Comparison of ENCODE assay signal across 30 mouse cellular contexts in the genomic region with DNA sequence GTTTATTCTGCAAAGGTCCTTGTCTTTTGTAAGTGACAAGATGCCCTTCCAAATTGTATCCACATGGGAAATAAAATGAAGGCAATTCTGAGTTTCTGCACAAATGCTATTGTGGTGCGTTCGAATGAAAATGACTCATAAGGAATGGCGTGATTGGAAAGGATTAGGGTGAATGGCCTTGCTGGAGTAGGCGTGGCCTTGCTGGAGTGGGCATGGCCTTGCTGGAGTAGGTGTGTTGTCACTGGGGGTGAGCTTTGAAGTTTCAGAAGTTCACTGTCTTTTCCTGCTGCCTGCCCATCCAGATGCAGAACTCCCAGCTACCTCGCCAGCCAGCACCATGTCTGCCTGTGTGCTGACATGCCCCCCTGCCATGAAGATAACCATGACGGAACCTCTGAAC. TPM values are rescaled to one million over a fixed set of nuclear protein-coding genes. Genes with fewer than 3 reads are reported as not detected.
DNase-seq lines count a peak whose midpoint lies in the region; ATAC-seq lines count a peak whose summit lies in the region.
"Had no signal": no experiment of that assay in that cellular context is flagged by ENCODE, and none has a peak within 500 bp of the region (broad histone marks: within the 10 kb centered on the region; RNA-seq: fewer than 3 reads in every experiment).

No protein-coding gene starts in this region.

- H3K9ac ChIP-seq in midbrain, embryonic 14.5 days (replicated peaks; ENCODE audit: low read length): no peak overlapping the region
- H3K9ac ChIP-seq: embryonic facial prominence, embryonic 12.5 days; embryonic facial prominence, embryonic 15.5 days; heart, embryonic 12.5 days; heart, embryonic 15.5 days; hindbrain, embryonic 14.5 days had no signal

- no peaks in the 10 kb centered on the region for H3K4me1 ChIP-seq in midbrain, embryonic 14.5 days (ENCODE audit: control insufficient read depth, insufficient read depth, low read length)
- H3K4me1 ChIP-seq: embryonic facial prominence, embryonic 12.5 days; embryonic facial prominence, embryonic 15.5 days; heart, embryonic 12.5 days; heart, embryonic 15.5 days had no signal

- DNase-seq in adrenal gland, adult (ENCODE audit: inconsistent age in 2 of 2, low spot score in 1 of 2): peak; percentile 52 to 81
- no peak for DNase-seq in adrenal gland, postnatal 4 days (ENCODE audit: low spot score in 2 of 2)
- DNase-seq in ZHBTc4 (ENCODE audit: low read depth, low spot score): peak; percentile 81
- peak; percentile 45 for DNase-seq in adrenal gland, postnatal 10 days
- DNase-seq in adrenal gland, postnatal 36 days: peak; percentile 53 to 64
- DNase-seq in frontal cortex, postnatal 36 days (ENCODE audit: low spot score in 2 of 2): no peak
- no peak for DNase-seq in midbrain, embryonic 14.5 days
- DNase-seq in lung, postnatal 10 days: no peak
- DNase-seq: cerebellum, adult 11 months; cerebellum, adult 2 months; cerebellum, adult 9-11 months; cerebellum, postnatal 25 days; gastrocnemius, adult 2 months; gastrocnemius, postnatal 14 days; heart, adult 18-20 months; heart, postnatal 14 days; heart, postnatal 4 days; kidney, adult 18-20 months had no signal

- no peaks in the 10 kb centered on the region for H3K36me3 ChIP-seq in midbrain, embryonic 14.5 days (ENCODE audit: control insufficient read depth, insufficient read depth, low read length)
- H3K36me3 ChIP-seq: embryonic facial prominence, embryonic 12.5 days; embryonic facial prominence, embryonic 15.5 days; G1E; heart, embryonic 12.5 days; heart, embryonic 15.5 days had no signal

- H3K27me3 ChIP-seq in midbrain, embryonic 14.5 days (ENCODE audit: control insufficient read depth, insufficient read depth, low read length): no peaks in the 10 kb centered on the region
- H3K27me3 ChIP-seq: embryonic facial prominence, embryonic 12.5 days; embryonic facial prominence, embryonic 15.5 days; heart, embryonic 12.5 days; heart, embryonic 15.5 days; Patski had no signal

- no peak overlapping the region for H3K27ac ChIP-seq in midbrain, embryonic 14.5 days (replicated peaks; ENCODE audit: low read depth, low read length)
- H3K27ac ChIP-seq: embryonic facial prominence, embryonic 12.5 days; embryonic facial prominence, embryonic 15.5 days; gastrocnemius, adult 2 months; heart, embryonic 15.5 days; hindbrain, embryonic 14.5 days; hindbrain, postnatal 0 days had no signal

- no peaks in the 10 kb centered on the region for H3K9me3 ChIP-seq in midbrain, embryonic 14.5 days (ENCODE audit: control insufficient read depth, low read length)
- H3K9me3 ChIP-seq: embryonic facial prominence, embryonic 12.5 days; embryonic facial prominence, embryonic 15.5 days; G1E; heart, embryonic 15.5 days had no signal

- H3K4me2 ChIP-seq in midbrain, embryonic 14.5 days (ENCODE audit: low read length): no peak overlapping the region
- H3K4me2 ChIP-seq: embryonic facial prominence, embryonic 12.5 days; embryonic facial prominence, embryonic 15.5 days; heart, embryonic 12.5 days; heart, embryonic 15.5 days; hindbrain, embryonic 14.5 days had no signal

- ATAC-seq in midbrain, embryonic 14.5 days (ENCODE audit: low FRiP score, low TSS enrichment): no peak
- ATAC-seq: activated CD4-positive, CD25-positive, alpha-beta regulatory T cell, adult 4 months; forebrain, embryonic 14.5 days; hindbrain, postnatal 0 days; inflammation-experienced regulatory T-cells, adult 6 months; intestine, embryonic 16.5 days; Patski had no signal

- no peak overlapping the region for H3K4me3 ChIP-seq in midbrain, embryonic 14.5 days (replicated peaks; ENCODE audit: low read depth, low read length)
- H3K4me3 ChIP-seq: embryonic facial prominence, embryonic 12.5 days; embryonic facial prominence, embryonic 15.5 days; gastrocnemius, adult 2 months; heart, embryonic 12.5 days; heart, embryonic 15.5 days had no signal

- 90% methylated on average over 6 of the region's 6 CpGs for WGBS in midbrain, embryonic 14.5 days

RNA-seq across cellular contexts. Expression of a gene that starts 23.7 kb away (rescaled TPM):
- 10 to 100 TPM; 30.8 to 35.5 TPM for total RNA-seq in adrenal gland, postnatal 4 days (2021)
- total RNA-seq in adrenal gland, postnatal 10 days (2021): 10 to 100 TPM; 23.0 to 24.4 TPM
- total RNA-seq in adrenal gland, postnatal 36 days (2021): 10 to 100 TPM; 25.1 to 26.0 TPM
- polyA plus RNA-seq in midbrain, embryonic 14.5 days (2014; fragmentation: Nextera tagmentation; extraction: Ambion mirVana): 4.1 and 6.6 TPM in 2 replicates

Comparison
In these comparisons a context has a peak if more than half of its experiments do, and no peak if none do; other contexts are left out.
1. DNase-seq: peak in adrenal gland, adult (2 of 2), ZHBTc4 (single experiment), adrenal gland, postnatal 10 days (single experiment) and adrenal gland, postnatal 36 days (2 of 2); none in adrenal gland, postnatal 4 days (0 of 2), frontal cortex, postnatal 36 days (0 of 2), midbrain, embryonic 14.5 days (single experiment) and lung, postnatal 10 days (single experiment).